Comparison of ENCODE assay signal across 8 mouse cellular contexts in genomic region chr6:115252099-115252873, GRCm38 (mm10). TPM values are rescaled to one million over a fixed set of nuclear protein-coding genes. Genes with fewer than 3 reads are reported as not detected.
DNase-seq lines count a peak whose midpoint lies in the region; ATAC-seq lines count a peak whose summit lies in the region.

Gene Timp4, minus strand, starts transcription at chr6:115252205.

- no peak within 1 kb of the TSS for H3K9ac ChIP-seq in embryonic facial prominence, embryonic 12.5 days
- no peak within 1 kb of the TSS for H3K9ac ChIP-seq in heart, embryonic 15.5 days
- no peak within 1 kb of the TSS for H3K9ac ChIP-seq in limb, embryonic 11.5 days (ENCODE audit: low read length)

- DNase-seq in layer of hippocampus, adult 8-10 months (ENCODE audit: low spot score in 2 of 2) = no peak
- DNase-seq in layer of hippocampus, adult 11-12 months (ENCODE audit: low spot score) = no peak
- no peak for DNase-seq in limb, embryonic 11.5 days (ENCODE audit: low spot score)
- DNase-seq in spleen, postnatal 4 days (ENCODE audit: low spot score in 2 of 2) = no peak
- no peak for DNase-seq in adrenal gland, adult (ENCODE audit: inconsistent age in 2 of 2, low spot score in 1 of 2)
- no peak for DNase-seq in ovary, adult 18-20 months (ENCODE audit: low spot score)

- H3K36me3 ChIP-seq in embryonic facial prominence, embryonic 12.5 days = no peaks in the 10 kb centered on the region
- H3K36me3 ChIP-seq in heart, embryonic 15.5 days = no peaks in the 10 kb centered on the region
- no peaks in the 10 kb centered on the region for H3K36me3 ChIP-seq in limb, embryonic 11.5 days (ENCODE audit: control insufficient read depth, insufficient read depth, low read length)

- no peak within 1 kb of the TSS for H3K27ac ChIP-seq in embryonic facial prominence, embryonic 12.5 days
- H3K27ac ChIP-seq in heart, embryonic 15.5 days = no peak within 1 kb of the TSS
- no peak within 1 kb of the TSS for H3K27ac ChIP-seq in limb, embryonic 11.5 days (replicated peaks; ENCODE audit: low read depth, low read length)

- peak within 1 kb of the TSS; percentile 42 for H3K4me2 ChIP-seq in embryonic facial prominence, embryonic 12.5 days (replicated peaks)
- peak within 1 kb of the TSS; percentile 58 for H3K4me2 ChIP-seq in heart, embryonic 15.5 days
- peak within 1 kb of the TSS; percentile 44 for H3K4me2 ChIP-seq in limb, embryonic 11.5 days (ENCODE audit: low read depth, severe bottlenecking)

- H3K9me3 ChIP-seq in embryonic facial prominence, embryonic 12.5 days = no peaks in the 10 kb centered on the region
- H3K9me3 ChIP-seq in heart, embryonic 15.5 days (replicated peaks) = no peaks in the 10 kb centered on the region
- no peaks in the 10 kb centered on the region for H3K9me3 ChIP-seq in limb, embryonic 11.5 days (ENCODE audit: control insufficient read depth, low read length)

- peak within 1 kb of the TSS; percentile 9; the same call in 1 of the 2 replicates for H3K4me3 ChIP-seq in embryonic facial prominence, embryonic 12.5 days
- H3K4me3 ChIP-seq in heart, embryonic 15.5 days = peak within 1 kb of the TSS; percentile 27
- H3K4me3 ChIP-seq in limb, embryonic 11.5 days (ENCODE audit: low read depth, low read length) = peak within 1 kb of the TSS; percentile 14; the same call in 1 of the 2 replicates

- ATAC-seq in embryonic facial prominence, embryonic 12.5 days (ENCODE audit: insufficient number of reproducible peaks, insufficient read depth, low FRiP score, low TSS enrichment) = no peak
- no peak for ATAC-seq in heart, embryonic 15.5 days (replicated peaks; ENCODE audit: insufficient number of reproducible peaks, insufficient read depth, low FRiP score, low read depth)
- no peak for ATAC-seq in limb, embryonic 11.5 days (ENCODE audit: insufficient number of reproducible peaks, low FRiP score, low TSS enrichment, low read depth)

- H3K27me3 ChIP-seq in embryonic facial prominence, embryonic 12.5 days = 0 out of 2 replicates have a peak, but pooled peaks cover 4% of the 10 kb centered on the region
- H3K27me3 ChIP-seq in heart, embryonic 15.5 days = peaks cover 73% of the 10 kb centered on the region
- no peaks in the 10 kb centered on the region for H3K27me3 ChIP-seq in limb, embryonic 11.5 days (ENCODE audit: control insufficient read depth, insufficient read depth, low read length)

- peaks cover 6% of the 10 kb centered on the region for H3K4me1 ChIP-seq in embryonic facial prominence, embryonic 12.5 days
- peaks cover 6% of the 10 kb centered on the region for H3K4me1 ChIP-seq in heart, embryonic 15.5 days (replicated peaks)
- H3K4me1 ChIP-seq in limb, embryonic 11.5 days (ENCODE audit: control insufficient read depth, insufficient read depth, low read length) = peaks cover 5% of the 10 kb centered on the region; the same call in 1 of the 2 replicates

- WGBS in embryonic facial prominence, embryonic 12.5 days = 29% methylated on average over 7 of the region's 10 CpGs
- WGBS in heart, embryonic 15.5 days = 32% methylated on average over 8 of the region's 10 CpGs
- 29% methylated on average over 9 of the region's 10 CpGs for WGBS in limb, embryonic 11.5 days

RNA-seq across cellular contexts. Expression of gene Timp4, which starts in this region (rescaled TPM):
- total RNA-seq in layer of hippocampus, adult 8-10 months (2022) = 10 to 100 TPM; 16.5 to 24.2 (median 23.7) TPM
- 0.37 and 0.47 TPM in 2 replicates for polyA plus RNA-seq in embryonic facial prominence, embryonic 12.5 days (2016; fragmentation: Nextera tagmentation; extraction: Ambion mirVana)
- polyA plus RNA-seq in heart, embryonic 15.5 days (2015; fragmentation: Nextera tagmentation; extraction: Ambion mirVana) = 0.48 and 0.90 TPM in 2 replicates
- 0.14 and 0.31 TPM in 2 replicates for polyA plus RNA-seq in limb, embryonic 11.5 days (2014; fragmentation: Nextera tagmentation; extraction: Ambion mirVana)
